Mouse (Mus musculus): Measurements from ENCODE around the gene Ccdc138.

- TF ChIP-seq CTCF (IDR thresholded peaks at IDR 0.05; ENCODE audit: borderline replicate concordance, insufficient read depth, low read depth, low read length), result no peak
- no peak for TF ChIP-seq POLR2A (IDR thresholded peaks at IDR 0.05; ENCODE audit: borderline replicate concordance, insufficient read depth, low read length)
Measured at GRCm38 (mm10) chr10:58498516-58498915, 768 bp downstream of the Ccdc138 start.

Data from cerebellum, adult 2 months (tissue).